Mouse (Mus musculus) spleen, postnatal 14 days (tissue): ENCODE results near the gene 1700030J22Rik.

ENCODE experiments used
- DNase-seq, 2 experiments: peaks; one replicate each; pipeline ENCODE4 v3.0.0; 2021 to 2022; ENCODE audit warnings: low spot score in 2 of 2

Gene 1700030J22Rik

DNA sequence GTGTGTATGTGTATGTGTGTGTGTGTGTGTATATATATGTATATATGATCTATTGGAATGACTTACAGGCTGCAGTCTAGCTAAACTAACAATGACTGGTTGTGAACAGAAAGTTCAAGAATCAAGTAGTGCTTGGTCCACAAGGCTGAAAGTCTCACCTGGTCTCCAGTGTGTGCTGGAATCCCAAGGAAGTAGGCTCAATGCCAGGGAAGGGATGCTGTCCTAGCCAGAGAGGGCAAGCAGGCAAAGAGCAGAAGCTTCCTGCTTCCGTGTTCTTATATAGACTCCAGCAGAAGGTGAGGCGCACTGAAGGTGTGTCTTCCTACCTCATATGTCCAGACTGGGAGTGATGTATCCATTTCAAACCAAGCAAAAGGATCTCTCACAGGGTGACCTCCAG is 27.0 kb downstream of the 1700030J22Rik start:
- DNase-seq, result no peak

GRCm38 (mm10) chr8:116951369-116951768 is 27.4 kb downstream of the 1700030J22Rik start:
- no peak for DNase-seq

DNA sequence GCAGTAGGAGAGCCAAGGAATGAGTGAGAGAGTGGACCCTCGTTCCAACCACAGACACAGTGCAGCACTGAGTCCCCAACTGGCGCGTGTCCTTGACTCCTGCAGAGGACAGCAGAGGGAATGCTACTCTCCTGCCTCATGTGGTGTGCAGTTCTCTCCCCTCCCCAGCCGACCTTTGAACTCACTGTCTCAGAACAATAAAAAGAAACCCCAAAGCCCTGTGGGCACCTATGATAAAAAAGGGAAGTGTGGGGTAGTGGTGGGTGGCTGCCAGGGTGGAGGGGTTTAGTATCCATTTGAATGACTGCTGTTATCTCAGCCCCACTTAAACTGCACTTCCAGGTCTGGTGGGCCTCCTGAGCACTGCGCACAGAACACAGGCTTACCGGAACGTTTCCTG is 31.2 kb downstream of the 1700030J22Rik start:
- no peak for DNase-seq

DNA sequence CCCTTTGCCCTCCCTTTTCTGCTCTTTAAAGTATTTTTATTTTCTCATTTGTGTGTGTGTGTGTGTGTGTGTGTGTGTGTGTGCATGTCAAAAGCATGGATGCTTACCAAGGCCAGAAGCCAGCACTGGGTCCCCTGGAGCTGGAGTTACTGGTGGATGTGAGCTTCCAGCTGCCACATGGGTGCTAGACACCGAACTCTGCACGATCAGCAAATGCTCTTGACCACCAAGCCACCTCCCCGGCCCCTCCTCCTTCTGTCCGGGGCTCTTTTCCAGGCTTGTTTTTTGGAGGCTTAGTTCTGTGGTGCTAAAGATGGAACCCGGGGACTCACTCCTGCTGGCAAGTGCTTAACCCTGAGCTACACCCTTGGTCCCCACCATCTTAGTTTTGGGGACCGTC is 31.9 kb downstream of the 1700030J22Rik start:
- no peak for DNase-seq

DNA sequence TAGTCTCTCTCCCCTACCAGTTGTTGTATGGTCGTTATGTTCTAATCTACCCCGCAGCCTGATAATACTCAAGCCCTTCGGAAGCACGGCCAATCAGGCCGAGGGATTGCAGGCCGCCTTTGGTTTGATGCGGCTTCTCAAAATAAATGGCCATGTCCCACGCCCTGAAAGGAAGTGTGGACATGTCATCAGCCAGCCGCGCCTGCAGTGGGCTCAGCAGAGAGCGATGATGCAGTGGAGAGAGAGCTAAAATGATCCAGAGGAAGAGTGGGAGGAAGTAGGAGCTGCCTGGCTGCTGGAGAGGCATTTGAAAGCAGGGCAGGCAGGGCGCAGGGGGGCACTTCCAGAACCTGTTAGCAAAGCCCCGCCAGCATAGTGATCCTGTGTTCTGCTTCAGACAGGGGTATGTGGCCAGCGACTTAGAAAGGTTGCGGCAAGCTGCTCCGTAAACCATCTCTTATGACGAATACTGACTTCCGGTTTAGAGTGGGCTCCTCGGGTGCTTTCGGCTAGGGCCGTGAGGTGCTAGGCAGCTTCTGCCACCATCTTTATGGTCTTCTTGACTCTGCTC is 32.4 kb downstream of the 1700030J22Rik start:
- no peak for DNase-seq

- DNase-seq, result no peak
Measured at GRCm38 (mm10) chr8:116945169-116945910, 33.4 kb downstream of the 1700030J22Rik start.

DNA sequence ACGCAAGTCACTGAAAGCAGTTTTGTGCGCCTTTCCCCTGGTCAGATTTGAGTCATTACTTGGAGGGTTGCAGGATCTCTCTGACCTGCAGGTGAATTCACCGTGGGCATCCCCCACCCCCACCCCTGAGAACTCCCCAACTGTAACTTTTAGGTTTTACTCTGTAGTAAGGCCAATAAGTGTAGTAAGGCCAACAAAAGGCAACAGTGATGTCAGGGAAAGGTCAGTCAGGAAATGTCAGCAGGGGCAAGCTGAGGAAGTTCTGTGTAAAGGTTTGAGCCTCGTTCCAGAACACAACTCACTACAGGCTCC is 34.4 kb downstream of the 1700030J22Rik start:
- no peak for DNase-seq

DNA sequence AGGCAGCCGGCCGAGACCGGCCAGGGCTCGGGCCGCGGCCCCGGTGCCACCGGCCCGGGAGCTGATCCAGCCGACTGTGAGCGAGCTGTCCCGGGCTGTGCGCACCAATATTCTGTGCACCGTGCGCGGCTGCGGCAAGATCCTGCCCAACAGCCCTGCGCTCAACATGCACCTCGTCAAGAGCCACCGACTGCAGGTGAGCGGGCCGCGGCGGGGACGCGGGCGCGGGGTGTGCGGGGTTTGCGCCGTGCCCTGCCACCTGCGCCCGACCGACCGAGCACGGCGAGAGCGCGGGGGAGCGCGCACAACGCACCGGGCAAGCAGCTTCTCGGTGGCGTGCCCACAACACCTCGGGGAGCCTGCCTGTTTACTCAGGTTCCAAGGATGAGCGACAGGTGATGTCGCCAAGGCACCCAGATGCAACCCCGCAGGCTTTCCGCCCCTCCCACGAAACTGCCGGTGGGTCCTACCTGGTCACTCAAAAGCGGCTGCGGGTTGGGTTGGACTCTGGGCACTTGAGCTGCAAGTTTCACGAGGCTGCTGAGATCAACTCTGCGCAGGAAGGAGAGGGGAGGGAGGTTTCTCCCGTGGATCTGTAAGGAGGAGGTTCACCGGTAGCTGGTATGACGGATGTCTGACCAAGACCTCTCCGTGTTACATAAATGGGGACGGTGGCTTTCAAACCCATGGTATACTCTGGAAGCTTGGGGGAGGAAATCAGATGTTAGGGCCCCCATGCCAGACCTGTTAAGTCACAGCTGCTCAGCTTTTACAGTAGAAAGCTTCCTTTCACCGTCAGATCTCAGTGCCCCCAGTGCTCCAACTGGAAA is 35.0 kb downstream of the 1700030J22Rik start:
- DNase-seq, result peak in 1 of 2 experiments; percentile 13

- DNase-seq, result peak; percentile 71 to 81
Measured at GRCm38 (mm10) chr8:116943161-116943554, 35.6 kb downstream of the 1700030J22Rik start, which contains the start of gene Atmin. Gene Atmin, plus strand, starts transcription at chr8:116943393.

DNA sequence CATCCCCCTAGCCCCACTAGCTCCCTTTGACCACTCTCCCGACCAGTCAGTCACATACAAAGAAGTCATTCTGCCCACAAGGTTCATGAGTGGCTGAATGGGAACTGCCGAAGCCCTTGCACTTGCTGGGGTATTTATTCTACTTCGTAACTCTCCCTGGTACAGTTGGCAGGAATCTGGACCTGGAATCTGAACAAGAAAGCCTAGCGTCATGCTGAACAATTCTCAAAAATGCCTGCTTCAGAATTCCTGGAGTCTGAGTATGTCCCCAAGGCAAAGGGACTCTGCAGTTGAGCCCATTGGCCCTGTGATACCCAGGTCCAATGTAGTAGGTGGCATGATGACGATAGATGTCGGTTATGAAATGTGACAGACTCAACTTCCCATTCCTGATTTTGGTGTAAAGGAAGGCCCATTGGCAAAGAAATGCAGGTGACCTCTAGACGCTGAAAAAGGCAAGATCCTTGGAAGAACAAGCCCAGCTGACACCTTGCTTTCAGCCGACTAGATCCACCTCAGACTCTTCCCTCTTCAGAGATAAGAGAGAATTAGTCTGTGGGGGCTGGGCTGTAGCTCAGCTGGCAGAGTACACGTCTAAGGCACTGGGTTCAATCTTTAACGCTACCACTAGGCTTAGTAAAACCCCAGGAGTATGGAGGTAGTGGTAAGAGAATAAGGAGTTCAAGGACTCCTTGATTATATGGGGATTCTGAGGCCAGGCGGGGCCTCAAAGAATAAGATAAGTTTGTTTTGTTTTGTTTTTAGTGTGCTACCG is 36.3 kb downstream of the 1700030J22Rik start:
- no peak for DNase-seq

- DNase-seq, result no peak
Measured at GRCm38 (mm10) chr8:116935506-116935905, 43.3 kb downstream of the 1700030J22Rik start.

DNA sequence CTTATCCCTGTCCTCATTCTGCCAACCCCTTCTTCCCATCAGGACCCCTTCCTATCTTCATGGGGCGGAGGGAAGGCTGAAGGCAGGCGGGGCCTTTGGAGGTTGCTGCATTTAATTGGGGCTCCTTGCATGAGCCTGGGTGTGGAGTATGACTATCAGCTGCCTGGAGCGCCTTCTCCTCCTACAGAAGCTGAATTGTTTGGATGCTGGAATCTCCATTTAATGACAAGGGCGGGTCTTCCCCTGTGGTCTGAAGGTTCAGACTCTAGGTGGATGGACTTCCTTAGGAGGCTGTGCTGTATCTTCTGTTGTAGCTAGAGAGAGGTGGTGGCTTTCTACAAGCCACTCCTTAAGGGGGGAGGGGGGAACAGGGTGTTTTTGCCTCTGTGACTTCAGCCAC is 43.8 kb downstream of the 1700030J22Rik start:
- DNase-seq, result no peak

DNA sequence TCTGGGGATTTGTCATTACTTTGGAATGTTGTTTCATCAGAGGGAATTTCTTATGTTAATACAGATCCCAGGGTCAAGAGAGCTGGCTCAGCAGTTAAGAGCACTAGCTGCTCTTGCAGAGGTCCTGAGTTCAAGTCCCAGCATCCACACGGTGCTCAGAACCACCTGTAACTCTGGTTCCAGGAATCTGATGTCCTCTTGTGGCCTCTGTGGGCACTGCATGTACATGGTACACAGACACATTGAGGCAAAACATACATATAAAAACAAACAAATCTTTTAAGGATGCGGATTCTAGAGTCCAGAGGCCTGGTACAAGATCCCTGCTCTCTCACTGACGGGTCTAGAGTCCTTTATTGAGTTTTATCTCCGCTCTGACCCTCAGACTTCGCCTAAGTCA is 50.2 kb downstream of the 1700030J22Rik start:
- DNase-seq, result no peak

DNA sequence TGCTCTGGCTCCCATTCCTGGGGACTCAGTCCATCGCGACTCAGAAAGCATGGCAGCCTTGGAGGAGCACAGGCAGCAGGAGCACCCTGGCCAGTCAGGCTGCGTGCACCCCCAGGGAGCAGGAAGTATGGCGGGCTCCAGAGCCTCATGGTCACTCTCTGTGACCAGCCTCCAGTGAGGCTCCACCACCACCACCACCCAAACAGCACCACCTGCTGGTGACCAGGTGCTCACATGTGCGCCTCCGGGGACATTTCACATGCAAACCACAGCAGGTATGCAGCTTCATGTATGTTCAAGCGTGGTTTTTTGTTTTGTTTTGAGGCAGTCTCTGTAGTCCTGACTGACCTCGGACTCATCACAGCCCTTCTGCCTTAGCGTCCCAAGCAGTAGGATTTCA is 50.9 kb downstream of the 1700030J22Rik start:
- DNase-seq, result peak; percentile 45 to 63

GRCm38 (mm10) chr8:116923526-116923925 is 55.2 kb downstream of the 1700030J22Rik start:
- DNase-seq, result no peak

DNA sequence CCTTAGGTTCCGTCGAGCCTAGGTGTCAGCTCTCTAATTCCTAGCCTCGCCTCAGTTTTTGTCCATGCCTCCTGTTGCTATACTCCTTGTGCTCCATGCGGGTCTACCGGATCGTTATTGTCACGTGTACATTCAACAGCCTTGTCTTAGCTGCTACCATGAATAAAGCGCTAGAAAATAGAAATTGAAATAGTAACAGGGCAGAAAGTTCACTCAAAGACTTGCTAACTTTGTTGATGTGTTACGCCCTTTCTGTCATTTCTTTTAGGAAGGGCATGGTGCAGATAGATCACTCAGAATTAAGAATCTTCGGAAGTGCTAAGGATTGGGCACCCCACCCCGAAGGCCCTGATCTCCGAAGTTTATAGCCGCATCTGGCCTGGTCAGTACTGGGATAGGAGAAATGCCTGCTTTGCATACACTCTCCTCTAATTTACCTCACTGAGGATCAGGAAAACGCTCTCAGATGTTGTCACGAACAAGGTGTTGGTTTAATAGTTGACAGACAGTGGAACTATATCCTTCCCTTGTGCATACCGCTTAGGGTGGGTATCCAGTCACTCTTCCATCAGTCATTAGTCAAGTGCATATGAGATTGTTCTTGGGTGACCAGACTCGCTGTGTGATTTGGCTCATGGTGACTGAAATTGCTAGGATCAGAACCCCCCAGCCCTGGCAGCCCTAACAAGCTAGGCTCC is 56.5 kb downstream of the 1700030J22Rik start:
- DNase-seq, result no peak

GRCm38 (mm10) chr8:116921337-116922059 is 57.3 kb downstream of the 1700030J22Rik start, which contains the start of the genes Cmc2 and Cenpn:
Gene Cmc2, minus strand, starts transcription at chr8:116921455.
Gene Cenpn, plus strand, starts transcription at chr8:116921730.
- peak; percentile 83 to 86 for DNase-seq

- no peak for DNase-seq
Measured at GRCm38 (mm10) chr8:116921005-116921336, 57.8 kb downstream of the 1700030J22Rik start.
